Mouse (Mus musculus): ENCODE data around the gene Unc13d.
"Not testable (repeated sequence)": the region's sequence is repeated elsewhere in the genome, so short reads cannot be mapped to it uniquely, and the experiment has no call there.

The Unc13d gene

GRCm38 (mm10) chr11:116100385-116100784 is 22.6 kb upstream of the Unc13d start:
- DNase-seq (ENCODE audit: low spot score): peak; percentile 24

DNA sequence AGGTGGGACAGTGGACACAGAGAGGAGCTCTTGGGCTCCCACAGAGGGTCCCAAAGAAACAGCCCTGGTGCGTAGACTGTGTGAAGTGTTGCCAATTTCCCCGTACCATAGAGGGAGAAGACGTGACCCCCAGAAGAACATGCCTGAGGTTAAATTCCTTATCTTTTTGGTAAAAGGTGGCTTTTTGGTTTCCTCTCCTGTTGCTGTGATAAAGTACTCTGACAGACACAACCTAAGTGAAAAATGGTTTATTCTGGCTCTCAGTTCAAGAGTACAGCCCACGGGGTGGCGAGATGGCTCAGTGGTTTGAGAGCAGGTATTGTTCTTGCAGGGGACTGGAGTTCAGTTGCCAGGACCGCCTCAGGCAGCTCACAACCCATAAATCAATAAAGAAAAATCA is 21.7 kb upstream of the Unc13d start:
- no peak for DNase-seq (ENCODE audit: low spot score)

GRCm38 (mm10) chr11:116098711-116099460 is 21.1 kb upstream of the Unc13d start:
- DNase-seq (ENCODE audit: low spot score): peak; percentile 69

- DNase-seq (ENCODE audit: low spot score): no peak
Measured at GRCm38 (mm10) chr11:116096213-116097108, 18.7 kb upstream of the Unc13d start.

GRCm38 (mm10) chr11:116095573-116095972 is 17.8 kb upstream of the Unc13d start:
- no peak for DNase-seq (ENCODE audit: low spot score)

DNA sequence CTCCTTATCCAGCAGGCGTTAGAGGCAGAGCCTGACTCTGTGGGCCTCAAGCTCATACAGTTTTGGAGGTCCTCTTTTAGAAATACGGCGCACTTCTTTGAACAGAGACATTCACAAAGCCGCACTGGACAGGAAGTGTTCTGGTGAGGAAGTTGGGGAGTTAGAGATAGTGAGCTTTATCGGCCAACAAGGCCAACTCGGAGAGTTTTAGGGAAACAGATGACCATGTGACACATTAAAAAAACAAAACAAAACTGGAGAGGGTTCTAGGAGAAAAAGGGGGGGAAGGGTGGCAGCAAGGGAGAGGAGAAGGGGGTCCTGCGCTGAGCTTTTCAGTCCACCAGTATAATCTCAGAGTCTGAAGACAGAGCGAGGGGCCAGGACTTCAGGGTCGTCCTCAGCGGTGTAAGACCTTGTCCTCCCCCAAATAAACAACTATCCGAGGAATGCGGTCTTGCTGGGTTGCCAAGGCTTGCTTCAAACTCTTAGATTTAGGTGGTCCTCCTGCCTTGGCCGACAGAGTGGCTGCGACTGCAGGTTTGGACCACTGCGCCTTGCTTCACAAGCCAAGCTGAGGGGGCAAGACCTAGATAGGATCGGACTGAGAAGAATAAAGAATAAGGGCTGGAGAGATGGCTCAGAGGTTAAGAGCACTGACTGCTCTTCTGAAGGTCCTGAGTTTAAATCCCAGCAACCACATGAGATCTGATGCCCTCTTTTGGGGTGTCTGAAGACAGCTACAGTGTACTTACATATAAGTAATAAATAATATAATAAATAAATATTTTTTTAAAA is 16.2 kb upstream of the Unc13d start:
- peak; percentile 9 for DNase-seq (ENCODE audit: low spot score)

- not testable (repeated sequence) for DNase-seq (ENCODE audit: low spot score)
Measured at GRCm38 (mm10) chr11:116092959-116093358, 15.2 kb upstream of the Unc13d start.

DNA sequence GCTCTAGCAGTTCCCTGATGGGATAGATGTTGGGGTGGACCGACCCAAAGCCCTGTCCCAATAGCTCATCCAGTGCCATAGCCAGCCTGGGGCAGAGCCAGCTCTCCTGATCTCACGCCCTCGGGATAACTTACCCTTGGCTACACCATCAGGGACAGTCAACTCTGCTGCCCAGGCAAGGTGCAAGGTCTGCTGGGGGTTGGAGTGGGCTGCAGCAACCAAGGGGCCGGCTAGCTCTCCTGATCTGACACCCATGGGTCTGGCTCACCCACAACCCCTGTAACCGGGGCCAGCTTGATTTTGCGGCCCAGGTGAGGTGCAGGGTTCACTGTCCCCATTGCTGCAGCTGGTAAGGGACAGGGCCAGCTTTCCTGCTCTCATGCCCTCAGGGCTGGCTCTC is 13.8 kb upstream of the Unc13d start:
- no peak for DNase-seq (ENCODE audit: low spot score)

DNA sequence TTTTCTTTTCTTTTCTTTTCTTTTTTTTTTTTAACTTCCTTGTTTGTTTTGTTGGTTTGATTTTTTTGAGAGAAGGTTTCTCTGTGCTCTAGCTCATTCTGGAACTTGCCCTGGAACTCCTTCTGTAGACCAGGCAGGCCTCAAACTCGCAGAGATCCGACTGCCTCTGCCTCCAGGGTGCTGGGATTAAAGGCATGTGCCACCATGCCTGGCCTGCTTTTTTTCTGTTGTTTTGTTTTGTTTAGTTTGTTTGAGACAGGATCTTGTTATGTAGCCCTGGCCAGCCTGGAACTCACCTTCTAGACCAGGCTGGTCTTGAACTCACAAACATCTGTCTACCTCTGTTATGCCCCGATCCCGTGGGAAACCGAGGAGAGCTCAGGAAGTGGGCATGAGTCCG is 11.8 kb upstream of the Unc13d start:
- DNase-seq (ENCODE audit: low spot score): no peak

GRCm38 (mm10) chr11:116088741-116089394 is 11.1 kb upstream of the Unc13d start:
- DNase-seq (ENCODE audit: low spot score): no peak

DNA sequence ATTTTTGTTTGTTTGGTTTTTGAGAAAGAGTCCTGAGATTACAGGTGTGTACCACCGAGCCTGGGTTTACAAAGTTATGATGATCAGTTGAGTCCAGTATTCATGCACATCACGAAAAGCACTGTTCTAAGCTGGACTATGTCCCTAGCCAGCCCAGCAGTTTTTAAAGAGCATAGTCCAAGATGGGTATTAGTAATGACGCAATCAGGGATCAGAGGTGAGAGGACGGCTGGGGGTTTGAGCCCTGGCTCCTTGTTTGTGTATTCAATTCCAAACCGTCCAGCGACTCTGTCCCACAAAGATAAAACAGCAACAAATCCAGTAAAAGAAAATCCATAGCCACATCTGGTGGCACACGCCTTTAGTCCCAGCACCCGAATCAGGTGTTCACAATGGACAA is 10.4 kb upstream of the Unc13d start:
- peak; percentile 81 for DNase-seq (ENCODE audit: low spot score)

- peak; percentile 92 for DNase-seq (ENCODE audit: low spot score)
Measured at GRCm38 (mm10) chr11:116087194-116088130, 9.7 kb upstream of the Unc13d start.

DNA sequence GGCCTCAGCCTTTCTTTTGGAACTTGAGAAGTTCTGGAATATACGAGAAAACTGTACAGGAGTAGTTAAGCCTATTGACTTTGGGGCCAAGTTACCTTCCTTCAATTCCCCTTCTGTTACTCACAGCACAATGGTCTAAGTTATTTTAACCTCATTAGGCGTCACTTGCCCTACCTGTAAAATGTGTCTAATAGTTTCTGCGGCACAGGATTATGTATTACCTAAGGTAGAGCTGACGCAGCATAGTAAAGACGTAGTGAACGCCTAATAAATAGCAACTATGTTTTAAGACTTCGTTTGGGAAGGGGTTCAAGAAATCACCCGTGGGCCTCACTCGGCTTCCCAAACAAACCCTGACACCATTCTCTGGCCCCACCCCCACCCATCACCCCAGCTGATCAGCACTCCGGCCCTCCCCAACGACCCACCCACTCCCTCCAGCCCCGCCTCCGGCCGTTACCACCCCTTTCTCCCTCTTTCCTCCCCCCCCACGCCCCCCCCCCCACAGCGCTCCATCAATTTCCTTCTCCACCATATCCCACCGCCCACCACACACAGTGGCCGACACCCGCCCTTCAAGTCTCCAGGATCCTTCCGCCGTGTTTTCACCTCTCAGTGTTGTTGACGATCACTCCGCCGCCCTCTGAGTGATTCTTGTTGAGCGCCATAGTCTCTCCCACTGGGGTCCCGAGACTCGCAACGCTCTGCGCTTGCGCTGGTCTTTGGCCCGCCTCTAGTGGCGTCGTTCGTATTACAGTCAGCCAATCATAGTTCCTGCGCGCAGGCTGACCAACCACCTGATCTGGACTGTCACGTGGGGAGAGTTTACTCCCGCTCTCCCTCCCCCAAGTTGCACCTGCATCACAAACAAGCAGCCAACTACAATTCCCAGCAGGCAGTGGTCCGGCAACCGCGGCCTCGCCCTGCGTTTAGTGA is 8.8 kb upstream of the Unc13d start, which contains the start of gene Wbp2:
TSS of gene Wbp2 (minus strand) at position 738 of the 936 bp plus-strand sequence.
- DNase-seq (ENCODE audit: low spot score): peak; percentile 99

DNA sequence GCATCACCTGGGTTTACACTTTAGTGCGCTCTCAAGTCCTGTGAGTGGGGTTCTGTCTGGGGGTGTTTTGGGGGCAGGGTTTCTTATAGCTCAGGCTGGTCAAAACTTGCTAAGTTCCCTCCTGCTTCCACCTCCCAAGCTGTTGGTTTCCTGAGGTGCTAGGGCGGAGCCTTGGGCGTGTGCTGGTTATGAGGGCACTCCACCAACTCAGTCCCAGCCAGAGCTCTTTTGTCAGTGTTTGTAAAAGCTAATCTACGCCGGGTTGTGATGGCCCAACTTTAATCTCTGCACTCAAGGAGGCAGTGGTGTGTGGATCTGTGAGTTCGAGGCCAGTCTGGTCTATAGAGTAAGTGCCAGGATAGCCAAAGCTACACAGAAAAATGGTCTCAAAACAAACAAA is 6.4 kb upstream of the Unc13d start:
- no peak for DNase-seq (ENCODE audit: low spot score)

- DNase-seq (ENCODE audit: low spot score): no peak
Measured at GRCm38 (mm10) chr11:116083096-116083672, 5.4 kb upstream of the Unc13d start.

- no peak for DNase-seq (ENCODE audit: low spot score)
Measured at GRCm38 (mm10) chr11:116081081-116081480, 3.3 kb upstream of the Unc13d start.

- DNase-seq (ENCODE audit: low spot score): no peak
Measured at GRCm38 (mm10) chr11:116079511-116079910, 1.8 kb upstream of the Unc13d start.

GRCm38 (mm10) chr11:116078676-116079320 is 1.0 kb upstream of the Unc13d start:
- peak; percentile 79 for DNase-seq (ENCODE audit: low spot score)

Data from yolk sac, embryonic 10.5 days (tissue).